Mouse (Mus musculus) forebrain, embryonic 11.5 days (tissue): ENCODE data around the gene Zfp366. TPM values are rescaled to one million over a fixed set of nuclear protein-coding genes. Genes with fewer than 3 reads are reported as not detected.
"Not testable (repeated sequence)": the region's sequence is repeated elsewhere in the genome, so short reads cannot be mapped to it uniquely, and the experiment has no call there.

ENCODE experiments used
- ATAC-seq: fragments of 200-750 bp; cut with Nextera tagmentation; replicated peaks from 2 replicates; pipeline ENCODE4 v1.8.0; 2017; ENCODE audit warnings: moderate TSS enrichment; ENCODE audit not compliant: low FRiP score
- DNase-seq: peaks from one replicate; pipeline ENCODE4 v3.0.0-alpha.2; 2017; ENCODE audit warnings: low spot score
- H3K27ac ChIP-seq: fragments of 300-500 bp; sonication (generic); 2 replicates; pipeline ENCODE4 v1.5.1; 2014; ENCODE audit warnings: low read depth, low read length
- H3K27me3 ChIP-seq: fragments of 300-500 bp; sonication (generic); 2 replicates; pipeline ENCODE4 v1.6.1; 2014; ENCODE audit warnings: mild to moderate bottlenecking, low read length, mixed read lengths; ENCODE audit not compliant: control insufficient read depth, insufficient read depth
- H3K36me3 ChIP-seq: fragments of 300-500 bp; sonication (generic); 2 replicates; pipeline ENCODE4 v1.6.1; 2014; ENCODE audit warnings: mild to moderate bottlenecking, low read length, moderate library complexity, mixed read lengths; ENCODE audit not compliant: control insufficient read depth, insufficient read depth
- H3K4me1 ChIP-seq: fragments of 300-500 bp; sonication (generic); replicated peaks from 2 replicates; pipeline ENCODE4 v1.6.1; 2014; ENCODE audit warnings: low read length, mixed read lengths; ENCODE audit not compliant: control insufficient read depth, insufficient read depth
- H3K4me2 ChIP-seq: fragments of 300-500 bp; sonication (generic); 2 replicates; pipeline ENCODE4 v1.6.1; 2014; ENCODE audit warnings: low read depth, mild to moderate bottlenecking, low read length, moderate library complexity, mixed read lengths; ENCODE audit not compliant: severe bottlenecking
- H3K4me3 ChIP-seq: fragments of 300-500 bp; sonication (generic); 2 replicates; pipeline ENCODE4 v1.5.1; 2014; ENCODE audit warnings: low read depth, low read length
- H3K9ac ChIP-seq: fragments of 300-500 bp; sonication (generic); 2 replicates; pipeline ENCODE4 v1.6.1; 2014; ENCODE audit warnings: low read length
- H3K9me3 ChIP-seq: fragments of 300-500 bp; sonication (generic); 2 replicates; pipeline ENCODE4 v1.6.1; 2016; ENCODE audit warnings: low read length, mixed read lengths; ENCODE audit not compliant: control insufficient read depth
- WGBS: fragments of 180-500 bp; shearing (Covaris S2); extraction: QIAGEN DNeasy Blood & Tissue Kit; methylation state at CpG from one replicate; pipeline ENCODE4 v1.1.7; 2014; 5-methylcytosine and 5-hydroxymethylcytosine counted together
- polyA plus RNA-seq: library from polyadenylated mRNA; unstranded; fragments of >200 nt; fragmentation: Nextera tagmentation; extraction: Ambion mirVana; gene quantifications from 2 replicates; pipeline ENCODE4 v1.2.1, GENCODE M21; 2014

Gene Zfp366
- polyA plus RNA-seq, 1 experiment from 2014 or later, result 0.72 TPM

DNA sequence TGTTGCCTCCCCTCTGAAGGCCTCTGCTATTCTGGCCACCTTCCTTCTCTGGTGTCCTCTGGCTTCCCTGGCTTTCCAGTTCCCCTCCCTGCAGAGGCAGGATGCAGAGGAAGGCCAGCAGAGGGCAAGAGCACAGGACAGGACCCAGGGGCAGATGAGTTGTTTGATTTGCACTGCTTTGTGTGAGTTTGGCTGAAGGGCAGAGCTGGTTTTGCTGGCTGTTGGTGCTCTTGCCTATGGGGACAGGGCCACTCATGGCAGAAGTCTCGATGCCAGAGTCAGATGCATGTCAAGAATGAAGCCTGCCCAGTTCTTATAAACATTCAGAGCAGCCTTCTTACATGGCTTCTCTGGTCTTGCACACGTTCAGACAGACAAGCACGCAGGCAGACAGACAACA lies 1.8 kb upstream of the Zfp366 start:
- H3K36me3 ChIP-seq, H3K4me1 ChIP-seq, H3K9me3 ChIP-seq, ATAC-seq, H3K9ac ChIP-seq, H3K27me3 ChIP-seq, H3K4me3 ChIP-seq, H3K4me2 ChIP-seq, DNase-seq, H3K27ac ChIP-seq: not testable (repeated sequence)
- WGBS, result 90% methylated on average over 3 of the region's 3 CpGs

DNA sequence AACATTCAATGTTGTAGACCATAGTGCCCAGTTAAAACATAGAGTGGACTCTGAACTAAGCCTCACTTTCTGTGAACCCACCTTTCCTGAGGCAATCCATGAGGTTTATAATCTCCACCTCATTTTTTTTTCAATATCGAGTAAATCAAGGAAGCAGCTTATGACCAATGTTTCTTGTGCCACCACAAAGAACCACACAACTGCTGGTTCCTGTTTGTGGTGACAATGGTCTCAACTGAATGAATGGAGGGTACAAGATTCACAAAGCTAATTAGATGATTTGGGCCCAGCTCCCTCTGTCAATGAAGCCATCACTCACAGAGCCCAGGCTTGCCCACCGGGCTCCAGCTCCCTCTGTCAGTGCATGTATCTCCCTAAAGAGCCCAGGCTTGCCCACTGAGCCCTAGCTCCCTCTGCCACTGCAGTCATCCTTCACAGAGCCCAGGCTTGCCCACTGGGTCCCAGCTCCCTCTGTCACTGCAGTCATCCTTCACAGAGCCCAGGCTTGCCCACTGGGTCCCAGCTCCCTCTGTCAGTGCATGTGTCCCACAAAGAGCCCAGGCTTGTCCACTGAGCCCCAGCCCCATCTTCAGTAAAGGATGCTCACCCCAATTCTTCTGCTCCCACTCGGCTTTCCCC lies 1.2 kb upstream of the Zfp366 start:
- no peak overlapping the region for H3K9ac ChIP-seq
- H3K36me3 ChIP-seq, result no peaks in the 10 kb centered on the region
- no peaks in the 10 kb centered on the region for H3K27me3 ChIP-seq
- DNase-seq (no peak), ATAC-seq (no peak)
- no peak overlapping the region for H3K4me2 ChIP-seq
- no peaks in the 10 kb centered on the region for H3K9me3 ChIP-seq
- H3K4me3 ChIP-seq, result no peak overlapping the region
- H3K4me1 ChIP-seq, result no peaks in the 10 kb centered on the region
- no peak overlapping the region for H3K27ac ChIP-seq
- WGBS, result 87% methylated on average over 3 of the region's 3 CpGs

DNA sequence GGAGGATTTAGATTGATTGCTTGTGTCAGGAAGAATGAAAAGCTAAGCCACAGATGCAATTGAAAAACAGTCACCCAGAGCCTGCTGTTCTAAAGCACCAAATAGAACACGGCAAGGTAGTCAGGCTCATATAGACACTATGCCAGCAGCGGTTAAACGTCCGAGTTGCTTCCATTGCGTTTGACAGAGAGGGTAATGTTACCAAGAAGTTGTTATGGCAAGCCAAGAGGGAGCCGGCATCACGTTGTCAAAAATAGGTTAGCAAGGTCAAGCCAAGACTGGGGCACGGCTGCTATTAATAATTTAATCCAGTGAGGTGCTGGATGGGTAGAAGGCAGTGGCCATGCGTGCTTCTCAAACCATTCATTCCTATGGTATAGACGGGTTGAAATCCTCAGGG lies 950 bp downstream of the Zfp366 start:
- ATAC-seq (no peak), DNase-seq (no peak)
- no peaks in the 10 kb centered on the region for H3K4me1 ChIP-seq
- WGBS, result 87% methylated on average over 10 of the region's 10 CpGs
- no peak overlapping the region for H3K4me2 ChIP-seq
- no peaks in the 10 kb centered on the region for H3K27me3 ChIP-seq
- H3K9me3 ChIP-seq, result no peaks in the 10 kb centered on the region
- H3K4me3 ChIP-seq, result no peak overlapping the region
- no peak overlapping the region for H3K9ac ChIP-seq
- H3K36me3 ChIP-seq, result no peaks in the 10 kb centered on the region
- H3K27ac ChIP-seq, result no peak overlapping the region

DNA sequence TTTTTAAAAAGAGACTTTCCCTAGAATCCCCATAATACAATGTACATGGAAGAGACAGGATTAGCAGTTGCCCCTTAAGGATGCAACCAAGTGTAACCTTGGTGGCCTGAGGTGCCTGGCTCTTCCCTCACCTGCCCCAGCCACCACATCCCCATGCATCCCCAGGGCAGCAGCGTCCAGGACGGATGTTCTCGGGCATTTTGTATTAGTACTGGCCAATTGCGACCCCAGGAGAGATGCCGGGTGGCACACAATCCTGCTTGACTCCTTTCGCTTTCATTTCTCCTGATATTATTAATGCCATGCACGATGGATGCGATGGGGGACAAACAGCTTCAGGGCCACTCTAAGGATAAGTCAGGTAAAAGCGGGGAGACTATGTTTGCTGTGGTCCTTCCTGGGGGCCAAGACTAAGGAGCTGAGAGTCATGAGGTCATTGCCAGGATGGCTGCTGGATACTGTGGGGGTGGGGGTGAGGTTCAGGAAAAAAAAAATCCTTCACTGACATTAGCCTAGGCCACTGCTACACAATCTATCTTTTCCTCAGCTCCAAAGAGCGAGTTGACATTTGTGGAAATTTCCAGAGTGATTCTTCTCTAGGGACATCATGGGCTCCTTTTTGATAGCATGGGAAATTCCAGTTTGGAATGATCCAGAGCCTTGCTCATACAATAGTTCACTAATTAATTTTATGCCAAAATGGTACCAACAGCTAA lies 1.7 kb downstream of the Zfp366 start:
- 90% methylated on average over 10 of the region's 10 CpGs for WGBS
- ATAC-seq (no peak), DNase-seq (no peak)
- no peak overlapping the region for H3K4me2 ChIP-seq
- no peak overlapping the region for H3K9ac ChIP-seq
- H3K27ac ChIP-seq, result no peak overlapping the region
- H3K36me3 ChIP-seq, result no peaks in the 10 kb centered on the region
- H3K27me3 ChIP-seq, result no peaks in the 10 kb centered on the region
- no peak overlapping the region for H3K4me3 ChIP-seq
- no peaks in the 10 kb centered on the region for H3K4me1 ChIP-seq
- no peaks in the 10 kb centered on the region for H3K9me3 ChIP-seq

DNA sequence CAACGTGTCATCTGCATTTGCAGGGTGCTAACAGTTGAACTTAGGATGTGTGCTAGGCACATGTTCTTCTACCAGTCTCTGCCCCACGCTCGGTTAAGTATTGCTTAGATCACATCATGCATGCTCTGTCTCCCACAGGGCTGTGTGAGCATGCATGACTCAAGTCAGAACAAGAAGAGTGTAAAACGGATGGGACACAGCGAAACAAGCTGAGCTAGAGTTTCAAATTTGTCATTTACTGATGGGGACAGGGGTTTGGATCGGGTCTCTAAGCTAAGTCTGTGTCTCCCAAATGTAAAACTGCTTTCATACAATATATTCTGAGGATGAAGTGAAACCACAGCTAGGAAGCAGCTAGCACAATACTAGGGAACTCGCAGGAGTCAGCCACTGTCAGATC lies 2.2 kb downstream of the Zfp366 start:
- Histone ChIP-seq H3K4me2 (no peak overlapping the region), H3K9ac (no peak overlapping the region), H3K27ac (no peak overlapping the region), H3K9me3 (no peaks in the 10 kb centered on the region), H3K4me1 (no peaks in the 10 kb centered on the region), H3K36me3 (no peaks in the 10 kb centered on the region), H3K27me3 (no peaks in the 10 kb centered on the region), H3K4me3 (no peak overlapping the region)
- ATAC-seq (no peak), DNase-seq (no peak)
- WGBS, result 90% methylated on average over 7 of the region's 7 CpGs

DNA sequence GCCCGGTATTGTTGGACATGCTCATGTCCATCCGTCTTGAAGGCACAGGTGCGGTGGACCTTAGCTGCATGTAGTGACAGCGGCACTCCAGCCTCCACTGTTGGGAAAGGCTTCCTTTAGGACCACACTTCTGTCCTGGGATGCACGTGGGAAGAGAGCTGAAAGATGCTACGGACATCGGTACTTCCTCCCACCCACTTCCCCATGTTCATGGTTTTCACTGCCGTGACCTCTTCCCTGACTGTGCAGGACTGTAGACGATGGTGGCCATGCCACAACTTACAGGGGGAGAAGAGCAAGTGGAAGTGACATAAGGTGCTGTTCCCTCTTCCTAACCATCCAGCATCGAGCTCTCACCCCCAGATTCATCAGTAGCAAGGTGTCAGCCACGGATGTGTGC lies 2.8 kb downstream of the Zfp366 start:
- Histone ChIP-seq H3K4me2 (no peak overlapping the region), H3K27ac (no peak overlapping the region), H3K27me3 (no peaks in the 10 kb centered on the region), H3K4me1 (no peaks in the 10 kb centered on the region), H3K4me3 (no peak overlapping the region), H3K36me3 (no peaks in the 10 kb centered on the region), H3K9ac (no peak overlapping the region), H3K9me3 (no peaks in the 10 kb centered on the region)
- DNase-seq (no peak), ATAC-seq (no peak)
- WGBS, result 90% methylated on average over 11 of the region's 11 CpGs

DNA sequence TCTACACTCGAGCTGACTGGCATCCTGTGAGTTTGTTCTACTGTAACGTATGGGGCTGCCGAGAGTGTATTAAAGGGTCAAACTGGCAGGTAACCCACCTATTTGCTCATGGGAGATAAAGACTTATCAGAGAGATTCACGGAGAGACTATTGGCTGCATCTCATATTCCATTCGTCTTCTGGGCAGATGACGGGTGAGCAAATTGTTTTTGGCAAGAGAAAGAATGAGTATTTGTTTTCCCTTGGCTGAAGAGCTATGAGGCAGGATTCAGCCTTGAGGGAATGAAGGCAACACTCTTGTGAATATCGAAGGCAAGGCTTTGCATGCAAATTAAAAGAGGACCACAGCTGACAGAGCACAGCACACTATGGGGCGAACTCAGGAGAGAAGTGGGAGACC lies 4.0 kb downstream of the Zfp366 start:
- ATAC-seq, result no peak
- no peak overlapping the region for H3K4me2 ChIP-seq
- H3K9me3 ChIP-seq, result no peaks in the 10 kb centered on the region
- no peak for DNase-seq
- WGBS, result 78% methylated on average over 8 of the region's 8 CpGs
- H3K4me1 ChIP-seq, result no peaks in the 10 kb centered on the region
- no peak overlapping the region for H3K9ac ChIP-seq
- H3K4me3 ChIP-seq, result no peak overlapping the region
- no peak overlapping the region for H3K27ac ChIP-seq
- H3K27me3 ChIP-seq, result no peaks in the 10 kb centered on the region
- no peaks in the 10 kb centered on the region for H3K36me3 ChIP-seq

DNA sequence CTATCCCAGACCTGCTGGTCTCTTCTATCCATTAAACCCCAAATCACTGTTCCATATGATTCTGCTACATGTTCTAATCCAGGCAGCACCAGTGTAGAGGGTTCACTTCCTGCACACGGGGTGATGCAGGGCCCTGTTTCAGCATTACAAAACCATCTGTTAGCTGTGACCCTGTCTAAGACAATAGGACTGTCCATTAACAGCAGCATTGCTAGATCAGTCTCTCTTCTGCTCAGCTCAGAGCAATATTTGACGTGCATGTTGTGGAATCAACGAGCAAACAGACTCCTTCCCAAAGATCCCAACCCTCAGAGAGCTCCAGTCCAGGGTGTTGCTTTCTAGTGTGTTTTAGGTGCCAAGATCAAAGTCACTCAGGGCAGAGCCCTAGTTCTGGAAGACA lies 5.0 kb downstream of the Zfp366 start:
- Histone ChIP-seq H3K4me3 (no peak overlapping the region), H3K4me2 (no peak overlapping the region), H3K36me3 (no peaks in the 10 kb centered on the region), H3K9me3 (no peaks in the 10 kb centered on the region), H3K4me1 (no peaks in the 10 kb centered on the region), H3K27me3 (no peaks in the 10 kb centered on the region), H3K9ac (no peak overlapping the region), H3K27ac (no peak overlapping the region)
- 73% methylated on average over 3 of the region's 3 CpGs for WGBS
- DNase-seq, result no peak
- ATAC-seq, result no peak

DNA sequence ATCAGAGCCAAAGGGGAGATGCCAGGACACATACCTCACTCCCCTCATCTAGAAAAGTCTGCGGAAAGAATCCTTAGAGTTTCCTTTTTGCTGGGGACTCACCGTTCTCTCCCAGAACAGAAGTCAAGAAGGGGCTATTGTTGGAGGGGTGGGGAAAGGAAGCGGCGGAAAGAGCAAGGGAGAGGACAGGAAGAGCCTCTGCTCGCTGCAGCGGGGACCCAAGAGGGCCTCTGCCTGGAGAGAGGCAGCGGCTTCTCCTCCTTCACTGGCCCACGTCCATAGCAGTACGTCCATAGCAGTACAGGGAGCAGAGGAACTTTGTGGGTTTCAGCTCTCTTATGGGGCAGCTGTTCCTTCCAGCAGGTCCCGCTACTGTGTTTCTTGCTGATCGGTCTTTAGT lies 5.8 kb downstream of the Zfp366 start:
- H3K4me3 ChIP-seq, result no peak overlapping the region
- no peaks in the 10 kb centered on the region for H3K9me3 ChIP-seq
- no peaks in the 10 kb centered on the region for H3K4me1 ChIP-seq
- ATAC-seq (no peak), DNase-seq (no peak)
- WGBS, result 78% methylated on average over 11 of the region's 11 CpGs
- no peaks in the 10 kb centered on the region for H3K27me3 ChIP-seq
- no peak overlapping the region for H3K9ac ChIP-seq
- no peak overlapping the region for H3K4me2 ChIP-seq
- H3K27ac ChIP-seq, result no peak overlapping the region
- H3K36me3 ChIP-seq, result no peaks in the 10 kb centered on the region
